Mouse (Mus musculus) cerebellum, postnatal 4 days (tissue): ENCODE data around the gene Cyp8b1.

ENCODE experiments used
- DNase-seq, 2 experiments: peaks; one replicate each; pipeline ENCODE4 v3.0.0; 2022; ENCODE audit warnings: low spot score in 2 of 2, mixed read lengths in 1 of 2

The Cyp8b1 gene

GRCm38 (mm10) chr9:121916102-121916501, at the start of gene Cyp8b1:
Cyp8b1 (minus strand) TSS chr9:121916305.
- no peak for DNase-seq

GRCm38 (mm10) chr9:121964941-121965340, 48.8 kb upstream of the Cyp8b1 start:
- no peak for DNase-seq

GRCm38 (mm10) chr9:121959966-121960635, 44.0 kb upstream of the Cyp8b1 start:
- DNase-seq = no peak

- no peak for DNase-seq
Observed at GRCm38 (mm10) chr9:121952596-121952995, 36.5 kb upstream of the Cyp8b1 start.

GRCm38 (mm10) chr9:121951114-121951423, 35.0 kb upstream of the Cyp8b1 start:
- no peak for DNase-seq

- DNase-seq = peak; percentile 60 to 88
Observed at GRCm38 (mm10) chr9:121950418-121951113, 34.5 kb upstream of the Cyp8b1 start, which contains the start of gene Fam198a. Fam198a (plus strand) TSS chr9:121950988.

- no peak for DNase-seq
Observed at GRCm38 (mm10) chr9:121948431-121948830, 32.3 kb upstream of the Cyp8b1 start.

- DNase-seq = peak; percentile 63 to 74
Observed at GRCm38 (mm10) chr9:121947784-121948183, 31.7 kb upstream of the Cyp8b1 start.

GRCm38 (mm10) chr9:121943628-121944027, 27.5 kb upstream of the Cyp8b1 start:
- DNase-seq = no peak

- no peak for DNase-seq
Observed at GRCm38 (mm10) chr9:121943005-121943404, 26.9 kb upstream of the Cyp8b1 start.

- no peak for DNase-seq
Observed at GRCm38 (mm10) chr9:121937944-121938355, 21.8 kb upstream of the Cyp8b1 start.

GRCm38 (mm10) chr9:121937451-121937864, 21.4 kb upstream of the Cyp8b1 start:
- no peak for DNase-seq

- DNase-seq = no peak
Observed at GRCm38 (mm10) chr9:121936952-121937351, 20.8 kb upstream of the Cyp8b1 start.

GRCm38 (mm10) chr9:121934856-121935255, 18.8 kb upstream of the Cyp8b1 start:
- DNase-seq = no peak

GRCm38 (mm10) chr9:121928498-121928897, 12.4 kb upstream of the Cyp8b1 start:
- DNase-seq = peak in 1 of 2 experiments; percentile 51

GRCm38 (mm10) chr9:121927721-121928120, 11.6 kb upstream of the Cyp8b1 start:
- DNase-seq = no peak

- DNase-seq = no peak
Observed at GRCm38 (mm10) chr9:121926634-121927405, 10.7 kb upstream of the Cyp8b1 start.

- no peak for DNase-seq
Observed at GRCm38 (mm10) chr9:121925959-121926358, 9.9 kb upstream of the Cyp8b1 start.

- no peak for DNase-seq
Observed at GRCm38 (mm10) chr9:121924901-121925560, 8.9 kb upstream of the Cyp8b1 start.

GRCm38 (mm10) chr9:121923906-121924305, 7.8 kb upstream of the Cyp8b1 start:
- DNase-seq = no peak

GRCm38 (mm10) chr9:121923443-121923842, 7.3 kb upstream of the Cyp8b1 start:
- no peak for DNase-seq

GRCm38 (mm10) chr9:121919027-121919501, 3.0 kb upstream of the Cyp8b1 start:
- no peak for DNase-seq
